Mouse (Mus musculus) thymus, adult 18-20 months (tissue): ENCODE measurements around the gene Miip.
A peak's percentile ranks its signal among the peaks of the same experiment; 100 is the strongest.

Experiments used
- DNase-seq, 2 experiments: peaks; one replicate each; pipeline ENCODE4 v3.0.0; 2022; ENCODE audit warnings: mixed read lengths in 2 of 2

Miip gene

GRCm38 (mm10) chr4:147868450-147869031 lies at the start of gene Miip, which contains the start of gene Fv1:
Miip (minus strand) TSS chr4:147868816.
Fv1 (plus strand) TSS chr4:147868979.
- DNase-seq = peak; percentile 88 to 93

GRCm38 (mm10) chr4:147909486-147909885 lies 40.9 kb upstream of the Miip start:
- no peak for DNase-seq

- DNase-seq = no peak
These were observed 37.6 kb upstream of the Miip start for GRCm38 (mm10) chr4:147906230-147906629.

DNA sequence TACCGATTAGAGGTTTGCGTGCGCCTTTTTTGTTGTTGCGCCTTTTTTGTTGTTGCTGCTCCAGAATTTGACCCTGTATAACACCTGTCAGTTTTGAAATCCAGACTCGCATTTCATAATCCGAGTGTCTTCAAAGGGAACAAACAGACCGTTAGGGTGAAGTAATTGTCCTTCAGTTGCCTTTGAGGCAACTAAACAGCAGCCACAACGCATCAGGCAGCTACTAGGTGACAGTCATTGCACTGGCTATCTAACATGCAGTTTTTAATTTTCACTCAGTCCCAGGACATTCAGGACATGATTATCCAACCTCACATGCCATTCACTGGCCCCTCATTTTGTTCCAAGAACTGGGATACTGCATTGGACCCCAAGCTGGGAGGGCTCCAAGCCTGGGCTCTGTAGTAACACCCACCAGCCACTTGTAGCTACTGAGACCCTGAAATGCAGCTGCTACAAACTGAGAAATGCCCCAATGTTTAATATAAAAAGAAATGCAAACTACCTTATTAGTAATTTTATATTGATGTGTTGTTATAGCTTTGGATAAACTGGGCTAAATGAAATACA lies 36.6 kb upstream of the Miip start:
- no peak for DNase-seq

GRCm38 (mm10) chr4:147904313-147905089 lies 35.9 kb upstream of the Miip start, which contains the start of gene Mfn2:
Mfn2 (minus strand) TSS chr4:147904704.
- DNase-seq = peak; percentile 77 to 85

DNA sequence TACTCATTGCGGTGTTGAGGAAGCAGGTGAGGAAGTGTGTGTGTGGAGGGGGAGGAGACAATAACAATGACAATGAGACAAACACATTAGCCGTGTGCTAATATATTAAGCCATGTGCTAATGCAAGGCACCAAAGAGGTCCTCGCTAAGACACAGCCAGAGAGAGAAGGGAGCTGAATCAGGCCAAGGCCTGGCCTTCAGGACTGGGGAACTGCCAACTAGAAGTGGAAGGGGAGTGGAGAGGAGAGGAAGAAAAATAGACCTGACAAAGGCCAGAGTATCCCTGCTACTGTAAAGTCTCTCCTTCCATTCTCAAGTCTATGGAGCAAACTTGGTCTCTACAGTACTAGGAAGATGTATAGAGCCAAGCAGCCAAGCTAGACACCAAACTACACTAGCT lies 35.0 kb upstream of the Miip start:
- DNase-seq = no peak

DNA sequence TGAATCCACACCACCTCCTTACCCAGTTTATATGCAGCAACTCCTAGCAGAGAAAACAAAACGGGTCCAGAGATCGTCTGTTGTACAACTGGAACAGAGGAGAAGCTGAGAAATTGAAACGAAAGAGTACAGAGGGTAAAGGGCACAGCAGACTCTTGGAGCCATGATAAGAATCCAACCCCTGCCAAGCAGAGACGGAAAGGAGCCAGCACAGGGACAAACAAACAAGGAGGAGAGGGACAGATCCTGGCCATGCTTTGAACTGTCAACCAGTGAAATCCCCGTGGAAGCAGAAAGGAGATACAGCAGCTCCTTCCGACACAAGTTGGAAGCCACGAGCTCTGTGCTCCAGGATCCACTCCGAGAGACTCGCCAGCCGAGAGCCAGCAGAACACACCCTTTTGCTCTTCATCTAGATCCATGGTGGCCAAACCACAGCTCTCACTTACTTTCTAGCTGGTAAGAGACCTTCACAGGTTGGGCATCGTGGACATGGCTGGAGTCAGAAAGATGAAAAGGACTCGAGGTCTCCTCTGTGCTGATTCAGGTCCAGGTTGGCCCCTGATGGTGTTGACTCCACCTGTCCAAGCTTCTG lies 34.4 kb upstream of the Miip start:
- DNase-seq = no peak

- DNase-seq = no peak
These were observed 31.8 kb upstream of the Miip start for GRCm38 (mm10) chr4:147900452-147900851.

DNA sequence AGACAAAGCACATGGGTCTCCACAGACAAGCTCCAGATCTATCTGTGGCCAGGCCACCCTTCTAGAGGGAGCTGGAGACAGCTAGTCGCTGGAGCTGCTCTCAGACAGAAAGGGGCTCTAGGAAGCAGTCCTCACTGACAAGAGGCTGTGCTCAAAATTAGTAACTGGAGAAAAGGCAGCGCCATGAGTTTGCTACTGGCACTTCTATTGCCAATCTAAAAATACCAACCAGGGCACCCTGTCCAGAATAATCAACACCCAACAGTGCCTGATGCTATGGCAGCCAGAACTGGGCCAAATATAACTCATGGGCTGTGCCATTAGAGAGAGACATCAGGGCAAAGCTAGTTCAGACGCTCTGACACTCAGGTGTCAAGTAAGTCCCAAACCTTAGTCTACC lies 28.7 kb upstream of the Miip start:
- DNase-seq = no peak

- DNase-seq = no peak
These were observed 27.8 kb upstream of the Miip start for GRCm38 (mm10) chr4:147896411-147896810.

DNA sequence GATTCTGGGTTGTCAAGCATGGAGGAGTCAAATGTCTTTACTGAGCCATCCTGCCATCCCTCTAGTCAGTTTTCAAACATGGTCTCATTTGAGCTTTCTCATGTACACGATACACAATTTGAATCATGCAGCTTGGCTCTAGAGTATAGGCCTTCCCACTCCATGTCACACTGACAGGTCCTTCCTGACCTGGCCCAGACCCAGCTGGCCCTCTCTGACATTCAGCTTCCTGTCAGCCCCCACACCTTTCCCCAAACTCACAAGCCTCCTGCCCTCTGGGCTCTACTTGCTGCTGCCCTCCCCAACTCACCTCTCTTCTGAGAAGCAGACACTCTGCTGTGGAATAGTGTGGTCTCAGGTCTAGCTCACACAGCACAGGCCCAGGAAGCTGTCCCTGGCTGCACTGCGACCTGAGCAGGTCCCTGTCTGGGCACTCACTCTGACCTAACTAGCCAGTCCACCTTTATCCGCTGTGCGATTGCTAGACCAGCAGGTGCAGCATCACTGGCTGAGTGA lies 27.3 kb upstream of the Miip start:
- DNase-seq = no peak

DNA sequence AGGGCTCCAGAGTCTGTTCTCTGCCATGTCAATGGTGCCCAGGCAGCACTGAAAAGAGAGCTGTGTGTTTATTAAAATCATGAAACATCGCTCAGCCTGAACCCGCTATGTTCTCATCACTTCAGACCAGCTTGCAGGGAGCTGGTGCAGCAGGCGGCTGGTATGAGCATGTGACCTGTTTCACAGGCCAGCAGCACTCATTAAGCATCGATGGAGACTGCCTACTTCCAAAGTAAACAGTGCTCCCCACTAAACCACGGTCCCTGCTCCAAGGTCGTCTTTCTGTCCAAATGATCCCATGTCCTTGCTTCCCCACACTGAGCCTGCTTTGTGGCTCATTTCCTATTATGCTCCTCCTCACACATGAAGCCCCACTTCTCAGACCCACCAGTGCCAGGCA lies 21.7 kb upstream of the Miip start:
- DNase-seq = no peak

- no peak for DNase-seq
These were observed 19.6 kb upstream of the Miip start for GRCm38 (mm10) chr4:147888237-147888636.

- no peak for DNase-seq
These were observed 18.7 kb upstream of the Miip start for GRCm38 (mm10) chr4:147887277-147887676.

- no peak for DNase-seq
These were observed 17.5 kb upstream of the Miip start for GRCm38 (mm10) chr4:147886158-147886557.

- no peak for DNase-seq
These were observed 15.5 kb upstream of the Miip start for GRCm38 (mm10) chr4:147884138-147884537.

DNA sequence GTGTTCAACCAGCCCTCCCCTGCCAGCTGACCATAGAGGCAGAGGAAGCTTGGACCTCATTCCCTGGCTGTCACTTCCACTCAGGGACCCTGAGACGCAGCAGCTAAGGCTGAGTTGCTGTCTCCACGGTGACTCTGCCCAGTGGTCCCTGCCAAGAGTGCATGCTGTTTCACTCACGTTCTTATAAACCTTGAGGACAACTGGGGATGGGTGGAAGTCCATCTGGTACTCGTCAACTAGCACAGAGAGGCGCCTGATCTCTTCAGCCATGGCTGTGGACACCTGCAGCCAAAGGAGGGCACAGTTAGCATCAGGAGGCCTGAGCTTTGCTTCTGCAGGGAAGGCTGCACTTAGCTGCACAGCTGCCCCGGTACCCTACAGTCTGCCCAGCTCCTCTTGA lies 14.4 kb upstream of the Miip start:
- DNase-seq = no peak

GRCm38 (mm10) chr4:147881792-147882191 lies 13.2 kb upstream of the Miip start:
- no peak for DNase-seq

GRCm38 (mm10) chr4:147879865-147880264 lies 11.2 kb upstream of the Miip start:
- no peak for DNase-seq

- no peak for DNase-seq
These were observed 10.8 kb upstream of the Miip start for GRCm38 (mm10) chr4:147879456-147879855.

- no peak for DNase-seq
These were observed 9.9 kb upstream of the Miip start for GRCm38 (mm10) chr4:147878537-147878936.

DNA sequence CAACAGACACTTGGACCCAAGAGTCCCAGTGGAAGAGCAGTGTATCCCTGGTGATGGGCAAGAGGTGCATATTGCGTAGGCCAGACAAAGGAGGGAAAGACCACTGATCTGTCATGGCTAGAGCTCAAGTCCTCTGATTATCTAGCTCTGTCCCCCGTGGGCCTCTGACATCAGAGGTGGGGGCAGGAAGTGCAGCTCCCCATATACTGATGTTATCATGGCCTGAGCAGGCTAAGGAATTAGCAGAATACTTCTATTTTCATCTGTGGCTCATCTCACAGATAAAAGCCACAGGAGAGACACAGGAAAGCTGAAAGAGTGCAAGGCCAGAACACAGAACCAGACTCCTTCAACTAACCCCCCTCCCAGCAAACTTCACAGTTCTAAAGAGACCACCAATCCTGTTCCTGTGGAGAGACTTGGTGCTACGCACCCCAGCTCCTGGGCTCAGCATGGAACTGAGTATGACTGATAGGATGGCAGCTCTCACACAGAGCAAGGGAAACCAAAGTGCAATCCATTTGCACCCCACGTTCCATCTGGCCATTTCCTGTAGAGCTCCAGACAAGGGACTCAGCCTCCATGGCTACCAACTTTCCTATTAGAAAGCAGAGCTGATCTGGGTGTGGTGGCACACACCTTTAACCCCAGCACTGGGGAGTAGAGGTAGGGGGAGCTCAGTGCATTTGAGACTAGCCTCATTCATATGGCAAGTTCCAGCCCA lies 7.4 kb upstream of the Miip start:
- no peak for DNase-seq

GRCm38 (mm10) chr4:147869238-147869637 lies 622 bp upstream of the Miip start:
- no peak for DNase-seq
